Mouse (Mus musculus): Measurements from ENCODE around the gene Dab1.

DNA sequence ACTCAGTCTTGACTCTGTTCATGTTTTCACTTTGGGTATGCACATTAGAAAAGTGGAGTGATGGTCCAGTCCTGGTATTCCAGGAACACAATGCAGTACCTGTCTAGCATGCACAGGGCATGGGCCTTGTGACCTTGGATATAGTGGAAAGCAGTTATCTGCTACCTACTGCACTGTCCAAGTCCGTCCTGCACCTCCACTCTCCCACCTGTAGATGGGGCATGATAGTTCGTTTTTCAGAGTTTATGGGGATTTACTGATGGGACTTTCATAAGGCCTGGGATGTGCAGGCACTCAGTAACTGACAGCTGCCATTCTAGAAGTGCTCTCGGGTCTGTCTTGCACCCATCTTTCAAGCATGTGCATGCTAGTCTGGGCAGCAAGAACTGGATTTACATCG is 951.4 kb downstream of the Dab1 start:
- TF ChIP-seq POLR2A (IDR thresholded peaks at IDR 0.05; ENCODE audit: control insufficient read depth, low read depth, low read length) (no peak), CTCF (IDR thresholded peaks at IDR 0.05; ENCODE audit: control insufficient read depth, insufficient read depth, insufficient replicate concordance, low read depth, low read length) (no peak)
